Comparison of ENCODE assay signal across 19 mouse cellular contexts in the genomic region with DNA sequence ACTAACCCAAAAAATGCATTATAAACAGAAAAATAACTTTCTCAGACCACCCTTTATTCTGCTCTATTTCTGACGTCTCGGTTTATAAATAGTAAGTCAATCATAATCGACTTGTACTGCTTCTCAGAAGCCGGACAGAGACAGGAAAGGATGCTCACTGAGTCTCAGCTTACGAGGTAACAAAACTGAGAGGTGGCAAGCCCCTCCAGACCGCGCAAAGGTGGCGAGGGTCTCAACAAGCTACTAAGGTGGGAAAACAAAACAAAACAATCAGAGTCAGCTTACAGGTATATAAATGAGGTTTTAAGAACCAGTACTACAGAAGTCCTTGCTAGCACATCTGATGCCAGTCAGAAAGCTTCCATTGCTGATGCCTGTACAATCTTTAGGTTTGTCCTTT.
"Had no signal": no experiment of that assay in that cellular context is flagged by ENCODE, and none has a peak within 500 bp of the region (broad histone marks: within the 10 kb centered on the region; RNA-seq: fewer than 3 reads in every experiment).

No protein-coding gene starts in this region.

- DNase-seq: lung, adult 18-20 months; lung, embryonic 14.5 days; lung, postnatal 10 days; lung, postnatal 4 days; midbrain, embryonic 14.5 days; retina, postnatal 1 day; right cerebral cortex, adult 18-20 months; right cerebral cortex, postnatal 25 days; right cerebral cortex, postnatal 4 days; spleen, adult 18-20 months; thymus, adult 18-20 months; thymus, postnatal 14 days; thymus, postnatal 36 days had no signal

- H3K27ac ChIP-seq: midbrain, embryonic 10.5 days; midbrain, embryonic 12.5 days; neural tube, embryonic 13.5 days; neural tube, embryonic 15.5 days had no signal

- H3K4me3 ChIP-seq: midbrain, embryonic 10.5 days; midbrain, embryonic 12.5 days; myocyte; neural tube, embryonic 13.5 days; neural tube, embryonic 15.5 days had no signal

- H3K4me1 ChIP-seq: neural tube, embryonic 13.5 days; neural tube, embryonic 15.5 days had no signal

- ATAC-seq: midbrain, embryonic 16.5 days had no signal

- H3K27me3 ChIP-seq: midbrain, embryonic 12.5 days; neural tube, embryonic 13.5 days; neural tube, embryonic 15.5 days had no signal

- H3K9me3 ChIP-seq: midbrain, embryonic 10.5 days; midbrain, embryonic 12.5 days; neural tube, embryonic 13.5 days; neural tube, embryonic 15.5 days had no signal

- H3K4me2 ChIP-seq: lung, embryonic 14.5 days; midbrain, embryonic 12.5 days; neural tube, embryonic 13.5 days; neural tube, embryonic 15.5 days had no signal

- H3K9ac ChIP-seq: lung, embryonic 14.5 days; midbrain, embryonic 12.5 days; neural tube, embryonic 13.5 days; neural tube, embryonic 15.5 days had no signal
